Mouse (Mus musculus): ENCODE measurements around the gene Nme3. TPM values are rescaled to one million over a fixed set of nuclear protein-coding genes. Genes with fewer than 3 reads are reported as not detected.

Gene Nme3
- polyA plus RNA-seq, 1 experiment from 2014 or later, result 44.3 TPM

- Histone ChIP-seq H3K27ac (ENCODE audit: low read length) (no peak overlapping the region), H3K36me3 (ENCODE audit: insufficient read depth, low read length) (peaks cover 77% of the 10 kb centered on the region), H3K9me3 (ENCODE audit: low read length) (no peaks in the 10 kb centered on the region), H3K9ac (replicated peaks; ENCODE audit: low read depth) (no peak overlapping the region), H3K4me3 (ENCODE audit: low read depth, low read length) (no peak overlapping the region), H3K4me1 (ENCODE audit: insufficient read depth, low read depth, low read length) (no peaks in the 10 kb centered on the region), H3K4me2 (replicated peaks; ENCODE audit: low read depth, low read length) (no peak overlapping the region), H3K27me3 (replicated peaks; ENCODE audit: insufficient read depth, low read length) (no peaks in the 10 kb centered on the region)
- WGBS, result 69% methylated on average over 8 of the region's 9 CpGs
- DNase-seq (ENCODE audit: low spot score), result no peak
- ATAC-seq, result no peak
- TF ChIP-seq EP300 (IDR thresholded peaks at IDR 0.05), result no peak
- TF ChIP-seq CTCF (IDR thresholded peaks at IDR 0.05), result peak; percentile 53
Observed at GRCm38 (mm10) chr17:24902671-24903474, 6.6 kb downstream of the Nme3 start.

GRCm38 (mm10) chr17:24903767-24904166 is 7.5 kb downstream of the Nme3 start:
- ATAC-seq, result peak; percentile 41
- Histone ChIP-seq H3K36me3 (ENCODE audit: insufficient read depth, low read length) (peaks cover 83% of the 10 kb centered on the region), H3K4me3 (ENCODE audit: low read depth, low read length) (no peak overlapping the region), H3K27me3 (replicated peaks; ENCODE audit: insufficient read depth, low read length) (no peaks in the 10 kb centered on the region), H3K4me2 (replicated peaks; ENCODE audit: low read depth, low read length) (no peak overlapping the region), H3K4me1 (ENCODE audit: insufficient read depth, low read depth, low read length) (no peaks in the 10 kb centered on the region), H3K9me3 (ENCODE audit: low read length) (no peaks in the 10 kb centered on the region), H3K9ac (replicated peaks; ENCODE audit: low read depth) (no peak overlapping the region), H3K27ac (ENCODE audit: low read length) (no peak overlapping the region)
- no peak for DNase-seq (ENCODE audit: low spot score)
- TF ChIP-seq CTCF (IDR thresholded peaks at IDR 0.05) (no peak), EP300 (IDR thresholded peaks at IDR 0.05) (no peak)
- WGBS, result 78% methylated on average over 9 of the region's 9 CpGs

DNA sequence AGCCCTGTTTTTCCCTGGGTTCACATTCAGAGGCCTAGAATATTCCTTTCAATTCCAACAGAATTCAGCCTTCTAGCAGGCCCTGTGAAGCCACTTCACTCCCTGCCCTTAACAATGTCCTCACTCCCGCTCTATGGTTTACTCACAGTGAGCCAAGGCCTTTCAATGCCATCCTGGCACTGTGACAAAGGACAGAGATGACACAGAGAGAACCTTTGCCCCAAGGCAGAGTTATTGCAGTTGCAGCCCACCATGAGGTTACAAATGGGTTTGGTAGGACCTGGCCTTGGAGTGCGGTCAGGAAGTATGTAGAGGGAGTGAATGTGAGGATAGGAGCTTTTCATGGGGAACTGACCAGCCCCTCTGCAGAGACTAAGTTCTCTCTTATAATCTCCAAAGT is 11.3 kb downstream of the Nme3 start:
- no peak overlapping the region for H3K4me3 ChIP-seq (ENCODE audit: low read depth, low read length)
- TF ChIP-seq CTCF (IDR thresholded peaks at IDR 0.05) (no peak), EP300 (IDR thresholded peaks at IDR 0.05) (no peak)
- ATAC-seq, result no peak
- WGBS, result 98% methylated on average over 2 of the region's 2 CpGs
- no peaks in the 10 kb centered on the region for H3K27me3 ChIP-seq (replicated peaks; ENCODE audit: insufficient read depth, low read length)
- no peak for DNase-seq (ENCODE audit: low spot score)
- no peaks in the 10 kb centered on the region for H3K4me1 ChIP-seq (ENCODE audit: insufficient read depth, low read depth, low read length)
- peaks cover 76% of the 10 kb centered on the region for H3K36me3 ChIP-seq (ENCODE audit: insufficient read depth, low read length)
- H3K4me2 ChIP-seq (replicated peaks; ENCODE audit: low read depth, low read length), result no peak overlapping the region
- H3K27ac ChIP-seq (ENCODE audit: low read length), result no peak overlapping the region
- no peak overlapping the region for H3K9ac ChIP-seq (replicated peaks; ENCODE audit: low read depth)
- no peaks in the 10 kb centered on the region for H3K9me3 ChIP-seq (ENCODE audit: low read length)

DNA sequence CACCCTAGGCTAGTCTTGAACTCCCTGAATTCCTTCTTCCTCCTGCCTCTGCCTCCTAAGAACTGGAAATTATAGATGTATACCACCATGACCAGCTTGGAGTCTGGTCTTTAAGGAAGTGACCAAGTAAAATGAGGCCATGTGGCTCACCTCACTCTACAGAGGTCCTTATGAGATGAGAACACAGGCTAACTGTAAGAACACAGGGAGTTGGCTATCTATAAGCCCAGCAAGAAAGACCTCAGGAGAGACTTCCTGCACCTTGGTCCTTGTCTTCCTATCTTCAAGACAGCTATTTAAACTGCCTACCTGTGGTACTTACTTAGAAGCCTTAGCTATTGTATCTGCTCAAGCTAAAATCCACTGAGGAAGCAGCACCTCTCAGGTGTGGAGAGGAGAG is 17.7 kb downstream of the Nme3 start:
- no peak overlapping the region for H3K4me2 ChIP-seq (replicated peaks; ENCODE audit: low read depth, low read length)
- H3K36me3 ChIP-seq (ENCODE audit: insufficient read depth, low read length), result peaks cover 84% of the 10 kb centered on the region
- H3K4me1 ChIP-seq (ENCODE audit: insufficient read depth, low read depth, low read length), result no peaks in the 10 kb centered on the region
- H3K9ac ChIP-seq (replicated peaks; ENCODE audit: low read depth), result no peak overlapping the region
- H3K4me3 ChIP-seq (ENCODE audit: low read depth, low read length), result no peak overlapping the region
- ATAC-seq (no peak), DNase-seq (ENCODE audit: low spot score) (no peak)
- TF ChIP-seq CTCF (IDR thresholded peaks at IDR 0.05), result no peak
- TF ChIP-seq EP300 (IDR thresholded peaks at IDR 0.05), result no peak
- H3K27me3 ChIP-seq (replicated peaks; ENCODE audit: insufficient read depth, low read length), result no peaks in the 10 kb centered on the region
- H3K27ac ChIP-seq (ENCODE audit: low read length), result no peak overlapping the region
- H3K9me3 ChIP-seq (ENCODE audit: low read length), result no peaks in the 10 kb centered on the region

DNA sequence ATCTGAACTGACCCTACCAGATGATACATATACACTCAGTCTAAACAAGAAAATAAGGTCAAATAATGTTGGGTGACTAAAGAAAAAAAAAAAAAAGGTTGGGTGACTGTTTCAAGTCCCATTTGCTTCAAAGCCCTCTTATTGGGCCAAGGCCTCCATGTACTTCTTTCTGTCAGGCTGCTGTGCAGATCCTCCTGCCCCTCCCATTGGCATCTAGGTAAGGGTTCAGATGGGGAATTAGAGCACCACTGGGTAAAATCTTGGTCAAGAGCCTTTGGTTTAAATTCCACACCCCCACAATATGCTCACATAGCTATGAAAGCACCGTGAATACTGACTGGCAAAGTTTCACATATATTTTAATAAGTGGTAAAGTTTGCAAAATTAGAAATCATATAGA is 26.9 kb downstream of the Nme3 start:
- no peak for ATAC-seq
- Histone ChIP-seq H3K9ac (replicated peaks; ENCODE audit: low read depth) (no peak overlapping the region), H3K27ac (ENCODE audit: low read length) (no peak overlapping the region), H3K36me3 (ENCODE audit: insufficient read depth, low read length) (peaks cover 46% of the 10 kb centered on the region), H3K4me2 (replicated peaks; ENCODE audit: low read depth, low read length) (no peak overlapping the region), H3K27me3 (replicated peaks; ENCODE audit: insufficient read depth, low read length) (no peaks in the 10 kb centered on the region), H3K4me1 (ENCODE audit: insufficient read depth, low read depth, low read length) (no peaks in the 10 kb centered on the region), H3K4me3 (ENCODE audit: low read depth, low read length) (no peak overlapping the region), H3K9me3 (ENCODE audit: low read length) (no peaks in the 10 kb centered on the region)
- TF ChIP-seq EP300 (IDR thresholded peaks at IDR 0.05), result no peak
- no peak for TF ChIP-seq CTCF (IDR thresholded peaks at IDR 0.05)
- 97% methylated on average over 1 of the region's 1 CpGs for WGBS
- DNase-seq (ENCODE audit: low spot score), result no peak

GRCm38 (mm10) chr17:24929506-24929905 is 33.2 kb downstream of the Nme3 start:
- 71% methylated on average over 1 of the region's 1 CpGs for WGBS
- Histone ChIP-seq H3K9ac (replicated peaks; ENCODE audit: low read depth) (no peak overlapping the region), H3K36me3 (ENCODE audit: insufficient read depth, low read length) (0 out of 2 replicates have a peak, but pooled peaks cover 4% of the 10 kb centered on the region)

More at GRCm38 (mm10) chr17:24929506-24929905, 33.2 kb downstream of the Nme3 start:
- TF ChIP-seq EP300 (IDR thresholded peaks at IDR 0.05) (no peak), CTCF (IDR thresholded peaks at IDR 0.05) (no peak)
- Histone ChIP-seq H3K27me3 (replicated peaks; ENCODE audit: insufficient read depth, low read length) (no peaks in the 10 kb centered on the region), H3K4me2 (replicated peaks; ENCODE audit: low read depth, low read length) (no peak overlapping the region), H3K9me3 (ENCODE audit: low read length) (no peaks in the 10 kb centered on the region), H3K4me1 (ENCODE audit: insufficient read depth, low read depth, low read length) (no peaks in the 10 kb centered on the region), H3K27ac (ENCODE audit: low read length) (no peak overlapping the region), H3K4me3 (ENCODE audit: low read depth, low read length) (no peak overlapping the region)
- ATAC-seq (peak; percentile 17; the same call in 1 of the 2 replicates), DNase-seq (ENCODE audit: low spot score) (no peak)
